Mouse (Mus musculus) layer of hippocampus, adult 9-10 months (tissue): ENCODE data around the gene Tas2r121.
"Not testable (repeated sequence)": the region's sequence is repeated elsewhere in the genome, so short reads cannot be mapped to it uniquely, and the experiment has no call there.

Experiments used
- DNase-seq: peaks from one replicate; pipeline ENCODE4 v3.0.0; 2022; ENCODE audit warnings: low spot score

The Tas2r121 gene

GRCm38 (mm10) chr6:132700907-132701306 is at the start of gene Tas2r121:
TSS of gene Tas2r121 (minus strand) at chr6:132701007.
- no peak for DNase-seq

DNA sequence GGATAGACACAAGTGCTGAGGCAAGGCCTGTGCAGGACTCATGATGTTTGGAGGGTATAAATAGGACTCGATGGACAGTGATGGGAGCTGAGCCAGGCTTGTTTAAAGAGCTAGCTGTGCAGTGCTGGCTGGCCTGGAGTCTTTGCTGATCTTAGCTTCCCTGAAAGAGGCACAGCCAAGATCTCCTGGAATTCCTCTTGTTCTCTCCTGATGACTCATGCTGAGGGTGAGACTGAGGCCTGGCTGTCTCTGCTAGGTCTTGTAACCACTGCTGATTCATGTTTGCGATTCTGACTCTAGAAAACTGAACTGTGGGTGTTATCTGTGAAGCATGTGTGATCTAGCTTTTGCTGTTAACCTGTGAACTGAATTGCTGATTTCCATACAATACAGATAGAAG is 49.4 kb upstream of the Tas2r121 start:
- no peak for DNase-seq

- no peak for DNase-seq
These were observed 37.1 kb upstream of the Tas2r121 start, which contains the start of gene Tas2r115 for GRCm38 (mm10) chr6:132737935-132738334. TSS of gene Tas2r115 (minus strand) at chr6:132738035.

DNA sequence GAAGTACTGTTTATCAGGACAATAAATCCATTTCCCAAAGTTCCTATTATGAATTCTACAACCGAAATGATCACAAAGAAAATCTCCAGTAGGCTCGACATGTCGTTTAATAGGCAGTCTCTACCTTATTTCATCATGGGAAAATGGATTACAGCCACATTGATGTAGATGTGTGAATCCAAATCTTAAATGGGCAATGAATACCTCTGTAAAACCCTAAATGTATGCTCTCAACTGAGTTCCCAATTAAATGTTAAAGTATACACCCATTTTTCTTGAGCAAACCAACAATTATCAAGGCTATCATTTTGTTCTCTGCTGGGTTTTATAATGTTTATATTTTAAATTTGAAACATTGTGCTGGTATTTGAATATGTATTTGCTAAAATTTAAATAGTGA is 11.0 kb upstream of the Tas2r121 start, which contains the start of gene Tas2r122:
Tas2r122 (minus strand) TSS at position 101 of the 400 bp plus-strand sequence.
- DNase-seq, result no peak

- DNase-seq, result not testable (repeated sequence)
These were observed 9.2 kb downstream of the Tas2r121 start for GRCm38 (mm10) chr6:132691596-132691995.

DNA sequence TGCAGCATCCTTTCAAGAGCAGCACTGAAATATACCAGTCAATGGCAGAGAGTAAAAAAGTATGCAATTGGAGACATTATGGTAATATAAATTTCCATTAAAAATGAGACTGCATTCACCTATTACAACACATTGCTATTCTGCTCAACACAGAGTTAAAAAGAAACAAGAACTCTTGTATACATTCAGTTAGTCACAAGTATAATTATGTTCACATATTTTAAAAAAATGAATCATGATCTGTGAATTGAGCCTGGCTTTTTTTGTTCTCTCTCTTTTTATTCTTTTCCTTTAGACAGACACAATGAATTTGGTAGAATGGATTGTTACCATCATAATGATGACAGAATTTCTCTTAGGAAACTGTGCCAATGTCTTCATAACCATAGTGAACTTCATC is 44.2 kb downstream of the Tas2r121 start, which contains the start of gene Tas2r120:
Tas2r120 (plus strand) TSS at position 301 of the 400 bp plus-strand sequence.
- DNase-seq, result no peak

DNA sequence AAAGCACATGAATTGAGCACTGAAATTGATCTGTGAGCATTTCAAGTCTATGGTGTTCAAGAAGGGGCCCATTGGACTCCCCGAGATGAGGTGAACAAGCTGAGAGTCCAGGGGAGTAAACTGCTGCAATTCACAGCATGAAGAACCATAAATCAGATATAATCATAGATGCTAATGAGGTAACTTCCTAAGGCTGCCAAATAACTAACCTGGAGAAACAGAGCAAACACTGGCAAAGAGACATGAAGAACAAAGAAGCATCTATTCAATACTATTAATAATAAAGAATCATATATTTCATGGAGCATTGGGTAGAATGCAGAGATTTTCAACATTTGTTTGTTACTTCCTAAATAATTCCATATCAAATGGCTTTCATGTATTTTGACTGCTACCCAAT is 49.4 kb downstream of the Tas2r121 start, which contains the start of gene A630073D07Rik:
A630073D07Rik (minus strand) TSS at position 101 of the 400 bp plus-strand sequence.
- DNase-seq, result no peak
